Mouse (Mus musculus) heart, adult 10 weeks (tissue): ENCODE results near the gene Ccdc185. TPM values are rescaled to one million over a fixed set of nuclear protein-coding genes. Genes with fewer than 3 reads are reported as not detected.

Experiments
- polyA plus RNA-seq: library from polyadenylated mRNA; stranded (reverse); fragments of 350-450 nt; fragmentation: Illumina TruSeq; extraction: RNeasy Lipid Tissue Mini Kit (QIAGEN cat#74804); gene quantifications from one replicate; pipeline ENCODE4 v1.2.3, GENCODE M21; 2014; ENCODE audit warnings: low read depth, low replicate concordance

Ccdc185 gene
- polyA plus RNA-seq = not detected

DNA sequence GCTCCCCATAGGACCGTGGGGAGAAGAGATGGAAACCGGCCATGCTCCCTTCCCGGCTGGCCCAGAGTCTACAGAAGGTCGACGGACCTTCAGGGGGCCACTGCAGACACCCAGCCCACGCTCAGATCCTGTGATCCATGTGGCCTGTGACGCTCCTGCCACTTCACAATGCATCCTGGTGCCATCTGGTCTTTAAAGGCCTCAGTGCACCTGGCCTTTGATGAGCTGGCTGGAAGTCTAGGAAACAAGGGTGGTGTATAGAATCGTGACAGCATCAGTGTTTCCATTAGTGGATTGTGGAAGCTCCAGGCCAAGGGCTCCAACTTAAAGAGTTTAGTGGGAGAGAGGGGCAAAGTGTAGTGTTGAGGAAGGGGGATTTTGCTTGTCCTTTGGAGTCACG lies at the start of gene Ccdc185:
TSS of gene Ccdc185 (minus strand) at position 101 of the 400 bp plus-strand sequence.

DNA sequence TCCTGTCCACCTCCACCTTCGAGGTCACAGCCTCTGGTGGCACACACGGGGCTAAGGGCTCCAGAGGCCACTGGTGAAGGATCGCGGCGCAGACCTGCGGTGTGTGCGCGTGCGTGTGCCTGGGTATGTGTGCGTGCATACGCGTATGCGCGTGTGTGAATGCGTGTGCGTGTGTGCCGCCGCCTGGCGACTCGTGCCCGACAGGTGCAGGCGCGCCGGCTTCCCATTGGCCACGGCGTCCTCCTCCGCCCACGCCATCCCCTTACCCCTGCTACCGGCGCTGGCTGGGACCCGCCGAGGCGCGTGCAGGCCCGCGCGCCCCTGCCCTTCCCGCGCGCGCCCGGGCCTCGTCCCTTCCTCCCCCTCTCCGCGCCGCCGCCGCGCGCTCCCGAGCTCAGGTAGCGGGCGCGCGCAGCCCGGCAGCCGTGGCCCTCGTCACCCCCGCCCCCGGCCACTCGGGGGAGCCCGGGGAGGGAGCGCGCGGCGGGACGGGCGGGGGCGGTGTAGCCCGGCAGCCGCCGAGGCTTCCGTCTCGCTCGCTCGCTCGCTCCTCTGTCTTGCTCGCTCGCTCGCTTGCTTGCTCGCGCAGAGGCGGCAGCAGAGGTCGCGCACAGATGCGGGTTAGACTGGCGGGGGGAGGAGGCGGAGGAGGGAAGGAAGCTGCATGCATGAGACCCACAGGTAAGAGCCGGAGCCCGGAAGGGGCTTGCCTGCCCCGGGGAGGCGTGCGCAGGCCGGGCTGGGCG lies 14.9 kb upstream of the Ccdc185 start, which contains the start of gene Susd4:
TSS of gene Susd4 (plus strand) at position 145 of the 746 bp plus-strand sequence.

Other genes with a start within 250 kb of the Ccdc185 start
- gene Capn2, start 231.6 kb downstream of the Ccdc185 start, polyA plus RNA-seq = 67.7 TPM
- gene Capn8, start 184.2 kb downstream of the Ccdc185 start, polyA plus RNA-seq = not detected
- 0.34 TPM for gene Susd4, start 14.7 kb upstream of the Ccdc185 start, polyA plus RNA-seq
- 1.0 TPM for gene Tlr5, start 205.6 kb upstream of the Ccdc185 start, polyA plus RNA-seq